Mouse (Mus musculus) forebrain, embryonic 14.5 days (tissue): ENCODE results near the gene Orai2. TPM values are rescaled to one million over a fixed set of nuclear protein-coding genes. Genes with fewer than 3 reads are reported as not detected.
A peak's percentile ranks its signal among the peaks of the same experiment; 100 is the strongest.
"Not testable (repeated sequence)": the region's sequence is repeated elsewhere in the genome, so short reads cannot be mapped to it uniquely, and the experiment has no call there.

Source experiments
- ATAC-seq: fragments of 200-750 bp; cut with Nextera tagmentation; 2 replicates; pipeline ENCODE4 v1.8.0; 2017; ENCODE audit warnings: mild to moderate bottlenecking, moderate library complexity
- DNase-seq: peaks from one replicate; pipeline ENCODE4 v3.0.0-alpha.2; 2015; ENCODE audit warnings: low spot score
- H3K27ac ChIP-seq: fragments of 300-500 bp; sonication (generic); 2 replicates; pipeline ENCODE4 v1.5.1; 2014; ENCODE audit warnings: low read depth, mild to moderate bottlenecking, control low read depth, low read length, moderate library complexity
- H3K27me3 ChIP-seq: fragments of 300-500 bp; sonication (generic); replicated peaks from 2 replicates; pipeline ENCODE4 v1.6.1; 2014; ENCODE audit warnings: low read length, control low read depth, mixed read lengths; ENCODE audit not compliant: control insufficient read depth, insufficient read depth
- H3K36me3 ChIP-seq: fragments of 300-500 bp; sonication (generic); 2 replicates; pipeline ENCODE4 v1.6.1; 2014; ENCODE audit warnings: low read length, control low read depth; ENCODE audit not compliant: control insufficient read depth, insufficient read depth
- H3K4me1 ChIP-seq: fragments of 300-500 bp; sonication (generic); 2 replicates; pipeline ENCODE4 v1.6.1; 2014; ENCODE audit warnings: antibody characterized with exemption, low read length, control low read depth; ENCODE audit not compliant: control insufficient read depth, insufficient read depth
- H3K4me2 ChIP-seq: fragments of 300-500 bp; sonication (generic); 2 replicates; pipeline ENCODE4 v1.6.1; 2014; ENCODE audit warnings: mild to moderate bottlenecking, control low read depth, low read length
- H3K4me3 ChIP-seq: fragments of 300-500 bp; sonication (generic); 2 replicates; pipeline ENCODE4 v1.5.1; 2014; ENCODE audit warnings: low read depth, low read length, control low read depth
- H3K9ac ChIP-seq: fragments of 300-500 bp; sonication (generic); 2 replicates; pipeline ENCODE4 v1.6.1; 2014; ENCODE audit warnings: mild to moderate bottlenecking, low read length, control low read depth, moderate library complexity
- H3K9me3 ChIP-seq: fragments of 300-500 bp; sonication (generic); replicated peaks from 2 replicates; pipeline ENCODE4 v1.6.1; 2016; ENCODE audit warnings: low read length, control low read depth, mixed read lengths; ENCODE audit not compliant: control insufficient read depth
- WGBS: fragments of 180-500 bp; shearing (Covaris S2); extraction: QIAGEN DNeasy Blood & Tissue Kit; methylation state at CpG from one replicate; pipeline ENCODE4 v1.1.7; 2014; 5-methylcytosine and 5-hydroxymethylcytosine counted together
- polyA plus RNA-seq: library from polyadenylated mRNA; unstranded; fragments of >200 nt; fragmentation: Nextera tagmentation; extraction: Ambion mirVana; gene quantifications from 2 replicates; pipeline ENCODE4 v1.2.1, GENCODE M21; 2014

Gene Orai2
- polyA plus RNA-seq, 1 experiment from 2014 or later: 21.7 TPM

- H3K4me2 ChIP-seq: peak within 1 kb of the TSS; percentile 77
- peak within 1 kb of the TSS; percentile 80 for H3K4me3 ChIP-seq
- no peaks in the 10 kb centered on the region for H3K27me3 ChIP-seq
- peak; percentile 98 for DNase-seq
- ATAC-seq: peak; percentile 97
- no peaks in the 10 kb centered on the region for H3K9me3 ChIP-seq
- peaks cover 43% of the 10 kb centered on the region for H3K36me3 ChIP-seq
- H3K9ac ChIP-seq: peak within 1 kb of the TSS; percentile 72
- H3K4me1 ChIP-seq: peaks cover 8% of the 10 kb centered on the region
- no peak within 1 kb of the TSS; the same call in 1 of the 2 replicates for H3K27ac ChIP-seq
- under 1% methylated on average over 60 of the region's 60 CpGs for WGBS
These were observed 34.8 kb downstream of the Orai2 start, which contains the start of the genes Lrwd1 and Alkbh4 for GRCm38 (mm10) chr5:136135571-136136291. Gene Lrwd1, minus strand, starts transcription at chr5:136136074. Gene Alkbh4, plus strand, starts transcription at chr5:136136146.

- no peaks in the 10 kb centered on the region for H3K9me3 ChIP-seq
- no peak for ATAC-seq
- 91% methylated on average over 10 of the region's 10 CpGs for WGBS
- H3K4me3 ChIP-seq: no peak overlapping the region
- no peak overlapping the region for H3K9ac ChIP-seq
- H3K27me3 ChIP-seq: no peaks in the 10 kb centered on the region
- no peak overlapping the region for H3K4me2 ChIP-seq
- peaks cover 6% of the 10 kb centered on the region for H3K4me1 ChIP-seq
- DNase-seq: no peak
- H3K36me3 ChIP-seq: peaks cover 73% of the 10 kb centered on the region
- H3K27ac ChIP-seq: no peak overlapping the region
These were observed 48.3 kb downstream of the Orai2 start for GRCm38 (mm10) chr5:136122165-136122564.

- Histone ChIP-seq H3K4me3 (peak overlapping the region; percentile 80), H3K27ac (0 out of 2 replicates have a peak overlapping the region, but pooled peaks have one; percentile 44), H3K36me3 (peaks cover 22% of the 10 kb centered on the region), H3K4me1 (peaks cover 12% of the 10 kb centered on the region), H3K9me3 (no peaks in the 10 kb centered on the region), H3K4me2 (peak overlapping the region; percentile 86), H3K9ac (peak overlapping the region; percentile 77), H3K27me3 (no peaks in the 10 kb centered on the region)
- DNase-seq: no peak
- ATAC-seq: peak; percentile 60
- under 1% methylated on average over 22 of the region's 22 CpGs for WGBS
These were observed 53.8 kb downstream of the Orai2 start for GRCm38 (mm10) chr5:136116784-136117112.

- DNase-seq: peak; percentile 98
- peak; percentile 97 for ATAC-seq
- peak within 1 kb of the TSS; percentile 77 for H3K9ac ChIP-seq
- no peaks in the 10 kb centered on the region for H3K27me3 ChIP-seq
- 3% methylated on average over 42 of the region's 42 CpGs for WGBS
- H3K27ac ChIP-seq: 0 out of 2 replicates have a peak within 1 kb of the TSS, but pooled peaks have one; percentile 44
- peak within 1 kb of the TSS; percentile 86 for H3K4me2 ChIP-seq
- H3K4me3 ChIP-seq: peak within 1 kb of the TSS; percentile 80
- H3K4me1 ChIP-seq: peaks cover 12% of the 10 kb centered on the region
- H3K36me3 ChIP-seq: peaks cover 16% of the 10 kb centered on the region
- H3K9me3 ChIP-seq: no peaks in the 10 kb centered on the region
These were observed 54.4 kb downstream of the Orai2 start, which contains the start of gene Polr2j for GRCm38 (mm10) chr5:136115891-136116783. Gene Polr2j, plus strand, starts transcription at chr5:136116631.

- not testable (repeated sequence) for H3K9ac ChIP-seq, H3K27me3 ChIP-seq, H3K9me3 ChIP-seq, H3K27ac ChIP-seq, H3K36me3 ChIP-seq, H3K4me2 ChIP-seq, DNase-seq, ATAC-seq, H3K4me3 ChIP-seq
- peaks cover 12% of the 10 kb centered on the region for H3K4me1 ChIP-seq
- 47% methylated on average over 4 of the region's 4 CpGs for WGBS
These were observed 57.0 kb downstream of the Orai2 start for GRCm38 (mm10) chr5:136113546-136113945.

GRCm38 (mm10) chr5:136109042-136109441 is 61.5 kb downstream of the Orai2 start:
- no peaks in the 10 kb centered on the region for H3K27me3 ChIP-seq
- no peak for DNase-seq
- no peak overlapping the region for H3K9ac ChIP-seq
- no peaks in the 10 kb centered on the region for H3K9me3 ChIP-seq
- H3K27ac ChIP-seq: no peak overlapping the region
- H3K4me2 ChIP-seq: no peak overlapping the region
- H3K36me3 ChIP-seq: no peaks in the 10 kb centered on the region
- ATAC-seq: no peak
- H3K4me1 ChIP-seq: no peaks in the 10 kb centered on the region
- WGBS: 88% methylated on average over 3 of the region's 3 CpGs
- H3K4me3 ChIP-seq: no peak overlapping the region

GRCm38 (mm10) chr5:136108486-136108885 is 62.0 kb downstream of the Orai2 start:
- ATAC-seq (no peak), DNase-seq (no peak)
- Histone ChIP-seq H3K27me3 (no peaks in the 10 kb centered on the region), H3K9ac (no peak overlapping the region), H3K4me1 (no peaks in the 10 kb centered on the region), H3K36me3 (no peaks in the 10 kb centered on the region), H3K27ac (no peak overlapping the region), H3K4me2 (no peak overlapping the region), H3K4me3 (no peak overlapping the region), H3K9me3 (no peaks in the 10 kb centered on the region)
- 65% methylated on average over 2 of the region's 2 CpGs for WGBS

GRCm38 (mm10) chr5:136104511-136104910 is 66.0 kb downstream of the Orai2 start:
- H3K9me3 ChIP-seq: no peaks in the 10 kb centered on the region
- H3K4me1 ChIP-seq: no peaks in the 10 kb centered on the region
- ATAC-seq (no peak), DNase-seq (peak; percentile 17)
- 93% methylated on average over 5 of the region's 5 CpGs for WGBS
- H3K4me2 ChIP-seq: no peak overlapping the region
- H3K27me3 ChIP-seq: no peaks in the 10 kb centered on the region
- no peak overlapping the region for H3K4me3 ChIP-seq
- H3K36me3 ChIP-seq: no peaks in the 10 kb centered on the region
- no peak overlapping the region for H3K27ac ChIP-seq
- H3K9ac ChIP-seq: no peak overlapping the region
